Mouse (Mus musculus): ENCODE measurements around the gene Il17rb. TPM values are rescaled to one million over a fixed set of nuclear protein-coding genes. Genes with fewer than 3 reads are reported as not detected.
A peak's percentile ranks its signal among the peaks of the same experiment; 100 is the strongest.

Il17rb gene
- polyA plus RNA-seq (2015; fragmentation: Nextera tagmentation; extraction: Ambion mirVana): 0.93 and 1.1 TPM in 2 replicates

DNA sequence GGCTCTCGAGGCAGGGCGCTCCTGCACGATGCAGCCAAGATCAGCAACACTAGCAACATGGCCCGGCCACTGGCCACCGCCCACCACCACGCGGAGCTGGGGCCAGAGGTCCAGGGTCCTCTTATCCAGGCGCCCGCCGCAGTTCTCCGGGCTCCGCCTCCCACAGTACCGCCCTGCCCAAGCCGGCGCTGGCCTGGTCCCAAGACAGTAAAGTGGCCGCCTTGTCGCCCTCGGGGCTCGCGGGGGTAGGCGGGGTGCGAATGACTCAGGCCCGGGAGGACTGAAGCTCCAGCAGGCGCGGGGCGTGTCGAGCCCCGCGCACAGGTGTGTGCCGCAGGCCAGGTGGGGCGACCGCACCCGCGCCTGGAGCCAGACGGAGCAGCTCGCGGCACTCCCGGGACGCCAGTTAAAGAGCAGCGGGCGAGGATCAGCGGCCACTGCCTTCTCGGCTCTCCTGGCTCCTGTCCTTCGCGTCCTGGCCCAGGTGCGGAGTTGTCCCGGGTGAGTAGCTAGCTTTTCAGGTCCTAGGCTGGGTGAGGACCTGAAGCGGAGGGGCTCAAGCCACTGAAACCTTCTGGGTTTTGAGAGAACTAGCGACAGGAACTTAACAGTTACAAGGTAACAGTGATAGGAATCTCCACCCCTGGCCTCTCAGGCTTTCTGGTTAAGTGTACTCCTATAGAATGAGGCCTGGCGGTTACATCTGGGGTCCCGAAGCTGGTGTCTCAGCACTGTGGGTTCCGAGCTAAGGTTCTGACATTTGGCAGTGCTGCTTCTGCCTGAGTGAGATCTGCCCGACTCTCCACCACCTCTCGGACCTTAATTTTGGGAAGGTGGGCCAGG, at the start of gene Il17rb, which contains the start of gene Chdh:
Il17rb (minus strand) TSS at position 164 of the 843 bp plus-strand sequence.
Chdh (plus strand) TSS at position 291 of the 843 bp plus-strand sequence.
- peaks cover 30% of the 10 kb centered on the region for H3K4me1 ChIP-seq
- H3K36me3 ChIP-seq: no peaks in the 10 kb centered on the region
- WGBS: 9% methylated on average over 54 of the region's 54 CpGs
- H3K4me3 ChIP-seq: peak within 1 kb of the TSS; percentile 48
- H3K27ac ChIP-seq: no peak within 1 kb of the TSS
- peak within 1 kb of the TSS; percentile 90 for H3K4me2 ChIP-seq (replicated peaks)
- no peaks in the 10 kb centered on the region for H3K9me3 ChIP-seq
- peaks cover 37% of the 10 kb centered on the region for H3K27me3 ChIP-seq
- peak; percentile 60 for ATAC-seq (ENCODE audit: low FRiP score, low read depth)
- H3K9ac ChIP-seq: peak within 1 kb of the TSS; percentile 62

DNA sequence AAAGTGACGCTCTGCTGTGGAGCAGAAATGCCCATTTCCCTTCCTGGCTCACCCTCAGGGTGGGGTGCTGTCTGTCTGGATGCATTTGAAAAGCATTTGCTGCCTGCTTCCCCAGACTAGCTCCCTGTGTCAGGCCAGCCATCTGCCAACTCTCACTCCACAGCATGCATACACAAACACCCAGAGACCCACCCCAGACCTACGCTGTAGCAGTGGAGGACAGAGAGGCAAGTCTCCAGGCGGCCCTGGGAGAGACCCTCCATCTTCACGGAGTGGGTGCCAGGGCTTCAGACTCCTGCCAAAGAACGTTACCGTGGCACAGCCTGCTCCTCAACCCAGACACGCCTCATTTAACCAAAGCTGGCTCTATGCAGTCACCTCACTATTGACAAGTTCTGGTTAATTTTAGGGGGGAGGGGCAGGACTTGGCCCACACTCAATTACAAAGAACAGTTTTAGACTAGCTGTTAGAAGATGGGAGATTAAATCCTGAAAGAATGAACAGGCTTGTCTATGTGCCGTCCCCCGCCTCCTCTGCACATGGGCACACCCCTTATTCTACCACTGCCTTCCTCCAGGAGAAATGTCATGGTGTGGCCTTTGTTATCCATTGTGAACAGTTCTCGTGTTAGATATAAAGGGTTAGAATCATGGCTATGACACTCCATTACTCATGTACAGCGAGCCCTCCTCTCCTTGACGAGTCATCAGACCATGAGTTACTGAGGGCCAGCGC, 47.5 kb upstream of the Il17rb start:
- Histone ChIP-seq H3K36me3 (no peaks in the 10 kb centered on the region), H3K9me3 (no peaks in the 10 kb centered on the region), H3K27ac (no peak overlapping the region), H3K9ac (no peak overlapping the region), H3K27me3 (no peaks in the 10 kb centered on the region), H3K4me3 (no peak overlapping the region), H3K4me1 (peaks cover 7% of the 10 kb centered on the region; the same call in 1 of the 2 replicates), H3K4me2 (replicated peaks) (no peak overlapping the region)
- no peak for ATAC-seq (ENCODE audit: low FRiP score, low read depth)
- 70% methylated on average over 13 of the region's 13 CpGs for WGBS

DNA sequence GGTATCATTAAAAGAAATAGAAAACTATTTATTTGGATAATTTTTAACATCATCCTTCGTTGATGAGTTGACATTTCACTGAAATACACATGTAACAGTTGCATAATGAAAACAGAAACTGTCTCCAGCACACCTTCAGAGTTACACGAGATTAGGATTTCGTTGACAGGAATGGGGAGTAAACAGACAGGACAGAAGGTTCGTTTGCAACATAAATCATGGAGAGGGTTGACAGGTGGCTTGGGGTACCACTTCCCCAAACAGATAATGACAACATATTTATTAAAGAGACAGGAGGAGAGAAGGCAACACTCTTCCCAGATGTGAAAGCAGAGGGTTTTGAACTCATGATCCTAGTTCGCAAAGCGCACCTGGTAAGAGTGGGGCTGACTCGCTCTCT, 46.2 kb upstream of the Il17rb start:
- Histone ChIP-seq H3K4me2 (replicated peaks) (no peak overlapping the region), H3K9ac (no peak overlapping the region), H3K4me1 (peaks cover 7% of the 10 kb centered on the region; the same call in 1 of the 2 replicates), H3K27ac (no peak overlapping the region), H3K36me3 (no peaks in the 10 kb centered on the region), H3K27me3 (no peaks in the 10 kb centered on the region), H3K4me3 (no peak overlapping the region), H3K9me3 (no peaks in the 10 kb centered on the region)
- ATAC-seq (ENCODE audit: low FRiP score, low read depth): no peak
- 80% methylated on average over 7 of the region's 7 CpGs for WGBS

DNA sequence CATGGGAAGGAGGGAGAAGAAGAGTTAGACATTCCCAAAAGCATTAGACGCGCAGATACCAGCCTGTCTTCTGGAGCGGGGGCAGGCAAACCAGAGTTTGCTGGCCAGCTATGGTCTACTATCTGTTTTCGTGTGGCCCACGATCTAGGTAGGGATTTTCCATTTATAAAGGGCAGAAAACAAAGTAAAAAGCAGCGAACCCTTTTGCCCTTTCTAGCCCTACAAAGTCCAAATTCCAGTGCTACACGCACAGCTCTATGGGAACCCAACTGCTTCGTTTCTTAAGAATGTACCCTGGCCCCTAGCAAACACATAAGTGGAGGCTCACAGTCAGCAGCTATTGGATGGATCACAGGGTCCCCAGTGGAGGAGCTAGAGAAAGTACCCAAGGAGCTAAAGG, 41.6 kb upstream of the Il17rb start:
- Histone ChIP-seq H3K36me3 (no peaks in the 10 kb centered on the region), H3K4me1 (no peaks in the 10 kb centered on the region), H3K9ac (no peak overlapping the region), H3K27me3 (no peaks in the 10 kb centered on the region), H3K27ac (no peak overlapping the region), H3K4me3 (no peak overlapping the region), H3K9me3 (no peaks in the 10 kb centered on the region), H3K4me2 (replicated peaks) (no peak overlapping the region)
- 93% methylated on average over 8 of the region's 8 CpGs for WGBS
- no peak for ATAC-seq (ENCODE audit: low FRiP score, low read depth)

DNA sequence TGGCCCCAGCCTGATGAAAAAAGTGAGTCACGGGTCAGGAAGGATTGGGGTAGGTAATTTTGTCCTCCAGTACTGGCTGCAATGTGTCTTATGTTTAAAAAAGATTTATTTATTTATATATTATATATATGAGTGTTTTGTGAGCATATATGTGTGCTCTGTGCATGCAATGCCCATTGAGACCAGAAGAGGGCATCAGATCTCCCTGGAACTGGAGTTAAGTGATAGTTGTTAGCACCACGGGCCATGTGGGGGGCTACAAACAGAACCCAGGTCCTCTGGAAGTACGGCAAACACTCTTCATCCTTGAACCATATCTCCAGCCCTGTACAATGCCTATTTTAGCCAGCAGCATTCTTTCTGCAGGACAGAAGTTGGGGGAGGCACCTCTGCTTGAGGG, 39.4 kb upstream of the Il17rb start:
- 79% methylated on average over 3 of the region's 3 CpGs for WGBS
- Histone ChIP-seq H3K27ac (no peak overlapping the region), H3K36me3 (no peaks in the 10 kb centered on the region), H3K4me1 (no peaks in the 10 kb centered on the region), H3K4me2 (replicated peaks) (no peak overlapping the region), H3K27me3 (no peaks in the 10 kb centered on the region), H3K9me3 (no peaks in the 10 kb centered on the region), H3K4me3 (no peak overlapping the region), H3K9ac (no peak overlapping the region)
- ATAC-seq (ENCODE audit: low FRiP score, low read depth): no peak

DNA sequence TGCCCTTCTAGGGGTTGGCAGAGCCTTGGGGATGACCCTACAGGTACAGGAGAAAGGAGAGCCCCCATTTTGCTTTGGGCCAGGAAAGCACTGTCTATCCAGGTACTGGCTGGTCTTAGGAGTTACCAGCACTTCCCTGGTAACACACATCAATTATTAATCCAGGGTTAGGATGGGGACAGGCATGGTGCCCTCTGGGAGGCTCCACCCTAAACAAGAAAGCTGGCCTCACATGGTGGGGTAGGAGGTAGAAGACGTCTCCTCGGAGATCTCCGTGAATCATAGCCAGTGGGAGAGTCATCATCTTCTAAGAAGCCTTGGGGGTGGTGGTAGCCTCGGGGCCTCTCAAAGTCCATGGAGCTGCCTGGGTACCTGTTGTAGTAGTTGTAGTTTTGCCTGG, 38.3 kb upstream of the Il17rb start:
- Histone ChIP-seq H3K9ac (no peak overlapping the region), H3K4me2 (replicated peaks) (no peak overlapping the region), H3K27me3 (no peaks in the 10 kb centered on the region), H3K4me3 (no peak overlapping the region), H3K4me1 (no peaks in the 10 kb centered on the region), H3K9me3 (no peaks in the 10 kb centered on the region), H3K36me3 (no peaks in the 10 kb centered on the region), H3K27ac (no peak overlapping the region)
- 90% methylated on average over 4 of the region's 4 CpGs for WGBS
- no peak for ATAC-seq (ENCODE audit: low FRiP score, low read depth)

DNA sequence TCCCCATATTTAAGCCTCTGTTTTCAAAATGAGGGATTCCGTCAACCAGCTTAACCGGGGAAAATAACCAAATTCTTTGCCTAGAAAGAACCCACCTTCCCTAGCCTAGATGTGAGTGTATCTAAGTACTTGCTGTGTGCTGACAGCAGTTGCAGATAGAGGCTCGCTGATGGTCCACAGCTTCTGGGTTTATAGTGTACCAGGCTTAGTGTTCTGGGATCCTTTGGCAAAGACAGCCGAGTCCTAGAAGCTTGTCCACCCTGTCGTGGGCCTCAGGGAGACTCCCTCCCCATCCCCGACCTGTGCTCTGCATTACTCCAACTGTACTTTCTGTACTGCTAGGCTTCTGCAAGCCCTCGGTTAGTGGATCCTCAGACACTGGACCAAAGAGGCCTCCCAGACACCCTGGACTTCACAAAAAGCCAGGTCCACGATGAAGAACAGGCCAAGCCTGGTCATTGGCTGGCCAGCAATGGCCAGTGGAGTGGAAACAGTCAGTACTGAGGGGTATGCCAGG, 37.1 kb upstream of the Il17rb start:
- Histone ChIP-seq H3K36me3 (no peaks in the 10 kb centered on the region), H3K27me3 (no peaks in the 10 kb centered on the region), H3K4me3 (no peak overlapping the region), H3K4me1 (no peaks in the 10 kb centered on the region), H3K27ac (no peak overlapping the region), H3K9me3 (no peaks in the 10 kb centered on the region), H3K9ac (no peak overlapping the region), H3K4me2 (replicated peaks) (no peak overlapping the region)
- no peak for ATAC-seq (ENCODE audit: low FRiP score, low read depth)
- WGBS: 84% methylated on average over 8 of the region's 8 CpGs

DNA sequence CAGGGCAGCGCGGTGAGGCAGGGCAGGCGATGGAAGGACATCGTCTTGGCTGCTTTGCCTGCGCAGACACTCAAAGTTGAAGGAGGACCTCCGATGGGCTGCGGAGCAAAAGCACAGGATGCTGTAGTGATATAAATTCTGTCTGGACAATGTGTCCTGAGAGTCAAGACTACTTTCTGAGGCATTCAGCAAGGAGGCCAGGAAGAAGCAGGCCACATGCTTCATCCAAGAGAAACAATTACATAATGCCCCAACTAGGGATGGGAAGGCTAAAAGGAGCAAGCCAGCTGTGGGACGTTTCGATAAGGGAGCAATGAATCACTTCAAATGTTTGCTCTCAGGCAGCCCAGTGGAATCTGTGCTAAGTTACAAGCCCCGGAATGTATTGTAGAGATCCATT, 36.5 kb upstream of the Il17rb start:
- H3K36me3 ChIP-seq: no peaks in the 10 kb centered on the region
- no peaks in the 10 kb centered on the region for H3K9me3 ChIP-seq
- H3K27ac ChIP-seq: no peak overlapping the region
- no peak for ATAC-seq (ENCODE audit: low FRiP score, low read depth)
- H3K9ac ChIP-seq: no peak overlapping the region
- H3K4me3 ChIP-seq: no peak overlapping the region
- H3K4me1 ChIP-seq: no peaks in the 10 kb centered on the region; the same call in 1 of the 2 replicates
- 85% methylated on average over 10 of the region's 10 CpGs for WGBS
- no peak overlapping the region for H3K4me2 ChIP-seq (replicated peaks)
- no peaks in the 10 kb centered on the region for H3K27me3 ChIP-seq

DNA sequence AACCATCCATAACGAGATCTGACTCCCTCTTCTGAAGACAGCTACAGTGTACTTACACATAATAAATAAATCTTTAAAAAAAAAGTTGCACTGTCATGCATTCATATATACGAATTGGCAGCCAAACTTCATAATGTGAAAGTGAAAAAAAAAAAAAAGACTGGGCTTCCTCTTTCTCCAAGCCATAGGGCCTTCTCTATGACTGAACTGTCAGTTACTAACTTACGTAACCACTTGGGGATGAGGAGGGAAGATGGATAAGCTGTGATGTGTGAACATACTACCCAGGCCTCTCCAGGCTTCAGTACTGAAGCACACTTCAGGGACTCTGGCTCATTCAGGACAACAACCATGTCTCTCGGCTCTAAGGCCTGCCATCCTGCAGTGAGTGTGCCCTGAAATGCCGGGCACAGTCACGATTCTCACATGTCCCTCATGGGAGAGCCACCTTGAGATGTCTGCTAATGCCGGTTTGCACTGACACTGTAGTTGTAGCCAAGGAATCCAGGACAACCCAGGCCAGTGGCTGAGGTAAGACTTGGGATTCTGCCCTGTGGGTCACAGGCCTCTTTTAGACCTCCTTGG, 34.8 kb upstream of the Il17rb start:
- ATAC-seq (ENCODE audit: low FRiP score, low read depth): no peak
- no peaks in the 10 kb centered on the region for H3K27me3 ChIP-seq
- no peaks in the 10 kb centered on the region for H3K36me3 ChIP-seq
- WGBS: 87% methylated on average over 7 of the region's 7 CpGs
- no peak overlapping the region for H3K27ac ChIP-seq
- H3K4me1 ChIP-seq: no peaks in the 10 kb centered on the region; the same call in 1 of the 2 replicates
- no peak overlapping the region for H3K4me3 ChIP-seq
- no peak overlapping the region for H3K9ac ChIP-seq
- H3K9me3 ChIP-seq: no peaks in the 10 kb centered on the region
- no peak overlapping the region for H3K4me2 ChIP-seq (replicated peaks)

DNA sequence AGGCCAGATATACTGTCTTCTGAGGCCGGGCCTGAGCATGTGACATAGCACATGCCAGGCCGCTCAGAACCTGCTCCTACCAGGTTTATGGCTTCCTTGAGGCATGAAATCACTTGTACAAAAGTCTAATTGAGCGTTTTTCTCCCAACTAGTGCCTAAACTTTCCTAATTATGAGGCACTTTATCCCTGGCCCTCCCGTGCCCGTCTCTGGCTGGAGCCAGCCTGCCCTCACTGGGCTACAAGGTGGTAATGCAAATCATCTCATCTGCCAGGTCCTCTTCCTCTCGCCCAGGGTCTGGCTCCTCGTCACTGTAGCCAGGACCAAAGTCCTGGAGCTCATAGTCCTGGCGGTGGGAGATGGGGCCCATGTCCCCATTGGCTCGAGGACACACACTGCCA, 33.1 kb upstream of the Il17rb start:
- Histone ChIP-seq H3K4me3 (no peak overlapping the region), H3K36me3 (no peaks in the 10 kb centered on the region), H3K4me1 (no peaks in the 10 kb centered on the region; the same call in 1 of the 2 replicates), H3K4me2 (replicated peaks) (no peak overlapping the region), H3K27ac (no peak overlapping the region), H3K9ac (no peak overlapping the region), H3K27me3 (no peaks in the 10 kb centered on the region), H3K9me3 (no peaks in the 10 kb centered on the region)
- 66% methylated on average over 9 of the region's 9 CpGs for WGBS
- ATAC-seq (ENCODE audit: low FRiP score, low read depth): no peak

DNA sequence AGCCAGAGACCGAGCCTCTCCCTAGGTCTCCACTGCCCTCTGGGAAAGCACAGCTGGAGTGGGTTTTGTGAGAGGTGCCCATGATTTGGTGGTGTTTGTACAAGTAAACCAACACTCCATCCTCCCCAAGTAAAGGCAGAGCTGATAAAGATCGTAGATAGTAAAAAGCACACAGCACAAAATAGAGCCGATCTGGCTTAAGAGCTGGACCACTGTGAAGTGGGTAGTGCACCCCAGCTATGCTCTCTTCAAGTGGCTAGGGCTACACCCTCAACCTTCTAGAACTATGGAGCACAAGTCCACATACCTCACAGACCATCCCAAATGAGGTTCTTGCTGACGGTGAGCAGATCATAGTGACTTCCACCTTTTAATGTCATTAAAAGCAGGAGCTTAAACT, 30.7 kb upstream of the Il17rb start:
- Histone ChIP-seq H3K27ac (no peak overlapping the region), H3K4me3 (no peak overlapping the region), H3K9ac (no peak overlapping the region), H3K4me2 (replicated peaks) (no peak overlapping the region), H3K4me1 (no peaks in the 10 kb centered on the region; the same call in 1 of the 2 replicates), H3K9me3 (no peaks in the 10 kb centered on the region), H3K27me3 (no peaks in the 10 kb centered on the region), H3K36me3 (no peaks in the 10 kb centered on the region)
- ATAC-seq (ENCODE audit: low FRiP score, low read depth): no peak
- 74% methylated on average over 4 of the region's 4 CpGs for WGBS

DNA sequence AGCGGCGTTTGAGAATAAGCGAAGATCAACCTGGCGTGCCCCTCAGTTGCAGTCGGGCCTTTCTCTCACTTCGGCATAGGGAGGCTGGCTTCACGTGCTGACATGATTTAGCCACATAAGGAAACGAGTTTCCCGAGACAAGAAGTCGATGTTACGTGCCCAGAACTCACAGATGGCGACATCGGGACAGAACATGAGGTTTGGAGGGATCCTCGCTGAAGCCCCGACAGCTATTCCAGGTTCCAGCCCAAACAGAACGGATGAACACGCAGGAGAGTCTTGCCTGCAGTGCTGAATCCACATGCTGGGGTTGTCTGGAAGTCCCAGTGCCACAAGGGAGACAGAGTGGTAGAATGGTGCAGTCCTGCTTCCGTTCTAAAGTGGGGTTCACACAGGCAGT, 29.7 kb upstream of the Il17rb start:
- WGBS: 84% methylated on average over 18 of the region's 18 CpGs
- Histone ChIP-seq H3K4me3 (no peak overlapping the region), H3K27ac (no peak overlapping the region), H3K9me3 (no peaks in the 10 kb centered on the region), H3K9ac (no peak overlapping the region), H3K4me1 (no peaks in the 10 kb centered on the region; the same call in 1 of the 2 replicates), H3K36me3 (no peaks in the 10 kb centered on the region), H3K27me3 (no peaks in the 10 kb centered on the region), H3K4me2 (replicated peaks) (no peak overlapping the region)
- no peak for ATAC-seq (ENCODE audit: low FRiP score, low read depth)

Data from limb, embryonic 13.5 days (tissue).